Mouse (Mus musculus): ENCODE results near the gene Efhb.

Gene Efhb

DNA sequence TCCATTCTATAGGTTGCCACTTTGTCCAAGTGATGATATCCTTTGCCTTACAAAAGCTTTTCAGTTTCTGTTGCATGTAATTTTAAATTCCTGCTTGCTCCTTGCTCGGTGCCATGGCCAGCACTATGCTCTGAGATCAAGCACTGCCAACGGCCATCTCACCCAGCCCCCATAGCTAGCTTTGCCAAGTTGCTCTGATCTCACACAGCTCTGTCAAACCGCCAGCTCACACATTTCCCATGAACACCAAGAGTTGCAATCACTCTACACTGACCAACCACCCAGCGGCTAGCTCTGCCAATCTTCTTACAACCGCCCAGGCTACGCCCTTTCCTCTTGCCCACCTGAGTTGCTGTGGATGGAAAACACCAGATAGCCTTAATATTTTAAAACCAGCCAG lies 99.0 kb downstream of the Efhb start:
- no peak for DNase-seq (ENCODE audit: low read depth, low spot score)

Data from R1 (cell line).